Mouse (Mus musculus) myocyte (in vitro differentiated cells): ENCODE results near the gene Trim28.
A peak's percentile ranks its signal among the peaks of the same experiment; 100 is the strongest.

Source experiments
- CEBPB ChIP-seq: IDR thresholded peaks from 2 replicates; pipeline ENCODE4 v1.6.1; 2011; ENCODE audit warnings: mild to moderate bottlenecking, moderate library complexity; ENCODE audit not compliant: poor library complexity, insufficient read depth, severe bottlenecking
- E2F4 ChIP-seq: IDR thresholded peaks from one replicate; pipeline ENCODE4 v1.6.1; 2011; ENCODE audit warnings: mild to moderate bottlenecking, control low read depth, moderate library complexity; ENCODE audit not compliant: insufficient read depth
- MYOD1 ChIP-seq, 3 experiments: IDR thresholded peaks; one replicate each; pipeline ENCODE4 v1.6.1; 2011; ENCODE audit warnings: control low read depth in 2 of 3, low read depth in 2 of 3, mild to moderate bottlenecking in 2 of 3, moderate library complexity in 1 of 3; ENCODE audit not compliant: insufficient read length in 2 of 3, control insufficient read depth in 1 of 3
- MYOG ChIP-seq, 3 experiments: IDR thresholded peaks; one replicate each; pipeline ENCODE4 v1.6.1; 2011; ENCODE audit warnings: control low read depth in 2 of 3, low read depth in 2 of 3, mild to moderate bottlenecking in 2 of 3; ENCODE audit not compliant: insufficient read length in 2 of 3, control insufficient read depth in 1 of 3, insufficient read depth in 1 of 3
- POLR2A ChIP-seq: IDR thresholded peaks from one replicate; pipeline ENCODE4 v1.6.1; 2011; ENCODE audit warnings: low read depth, mild to moderate bottlenecking, control low read depth, moderate library complexity; ENCODE audit not compliant: insufficient read length
- TCF3 ChIP-seq: IDR thresholded peaks from one replicate; pipeline ENCODE4 v1.6.1; 2011; ENCODE audit warnings: low read depth, control low read depth; ENCODE audit not compliant: insufficient read length
- USF1 ChIP-seq: IDR thresholded peaks from one replicate; pipeline ENCODE4 v1.6.1; 2011; ENCODE audit warnings: low read depth, mild to moderate bottlenecking, control low read depth, moderate library complexity

GRCm38 (mm10) chr7:13039181-13039580 lies 40.3 kb downstream of the Trim28 start:
- TF ChIP-seq USF1 (no peak), E2F4 (no peak), POLR2A (no peak), TCF3 (no peak), CEBPB (no peak), MYOG (IDR thresholded peaks at IDR 0.05; ENCODE audit: control insufficient read depth in 1 of 3, insufficient read depth in 1 of 3, insufficient read length in 2 of 3, low read depth in 2 of 3) (peak in 1 of 3 experiments; percentile 2), MYOD1 (IDR thresholded peaks at IDR 0.05; ENCODE audit: control insufficient read depth in 1 of 3, insufficient read length in 2 of 3, low read depth in 2 of 3) (no peak)
